Mouse (Mus musculus) kidney, postnatal 0 days (tissue): Measurements from ENCODE around the gene Zcchc18. TPM values are rescaled to one million over a fixed set of nuclear protein-coding genes. Genes with fewer than 3 reads are reported as not detected.
A peak's percentile ranks its signal among the peaks of the same experiment; 100 is the strongest.
"Not testable (repeated sequence)": the region's sequence is repeated elsewhere in the genome, so short reads cannot be mapped to it uniquely, and the experiment has no call there.

Experiments used
- ATAC-seq: fragments of 200-750 bp; cut with Nextera tagmentation; replicated peaks from 2 replicates; pipeline ENCODE4 v1.8.0; 2017; ENCODE audit warnings: low read depth, moderate number of reproducible peaks, moderate TSS enrichment, moderate library complexity; ENCODE audit not compliant: low FRiP score
- DNase-seq: peaks from one replicate; pipeline ENCODE4 v3.0.0-alpha.2; 2016; ENCODE audit warnings: low spot score
- H3K27ac ChIP-seq: fragments of 300-500 bp; sonication (generic); 2 replicates; pipeline ENCODE4 v1.5.1; 2014; ENCODE audit warnings: mild to moderate bottlenecking
- H3K27me3 ChIP-seq: fragments of 300-500 bp; sonication (generic); 2 replicates; pipeline ENCODE4 v1.6.1; 2014; ENCODE audit warnings: low read length, mixed read lengths; ENCODE audit not compliant: insufficient read depth
- H3K36me3 ChIP-seq: fragments of 300-500 bp; sonication (generic); 2 replicates; pipeline ENCODE4 v1.6.1; 2014; ENCODE audit warnings: low read length, mixed read lengths; ENCODE audit not compliant: insufficient read depth
- H3K4me1 ChIP-seq: fragments of 300-500 bp; sonication (generic); replicated peaks from 2 replicates; pipeline ENCODE4 v1.6.1; 2014; ENCODE audit warnings: antibody characterized with exemption, low read length, mixed read lengths; ENCODE audit not compliant: insufficient read depth
- H3K4me2 ChIP-seq: fragments of 300-500 bp; sonication (generic); 2 replicates; pipeline ENCODE4 v1.6.1; 2014; ENCODE audit warnings: mild to moderate bottlenecking, low read length, moderate library complexity, mixed read lengths
- H3K4me3 ChIP-seq: fragments of 300-500 bp; sonication (generic); replicated peaks from 2 replicates; pipeline ENCODE4 v1.5.1; 2014; ENCODE audit warnings: low read depth, low read length
- H3K9ac ChIP-seq: fragments of 300-500 bp; sonication (generic); 2 replicates; pipeline ENCODE4 v1.6.1; 2014; ENCODE audit warnings: low read depth, low read length
- H3K9me3 ChIP-seq: fragments of 300-500 bp; sonication (generic); replicated peaks from 2 replicates; pipeline ENCODE4 v1.6.1; 2016; ENCODE audit warnings: low read length, inconsistent platforms, mixed read lengths
- CTCF ChIP-seq: IDR thresholded peaks from 2 replicates; pipeline ENCODE4 v1.5.1; 2016; ENCODE audit warnings: antibody characterized with exemption, low read depth, mild to moderate bottlenecking, moderate library complexity
- WGBS: fragments of 180-500 bp; shearing (Covaris S2); extraction: QIAGEN DNeasy Blood & Tissue Kit; methylation state at CpG from one replicate; pipeline ENCODE4 v1.1.7; 2014; 5-methylcytosine and 5-hydroxymethylcytosine counted together
- polyA plus RNA-seq: library from polyadenylated mRNA; unstranded; fragments of >200 nt; fragmentation: Nextera tagmentation; extraction: Ambion mirVana; gene quantifications from 2 replicates; pipeline ENCODE4 v1.2.1, GENCODE M21; 2015

The Zcchc18 gene
- 20.5 and 22.0 TPM in 2 replicates for polyA plus RNA-seq

GRCm38 (mm10) chrX:136992978-136993547, at the start of gene Zcchc18:
TSS of gene Zcchc18 (plus strand) at chrX:136993155.
- DNase-seq, result peak; percentile 76
- 24% methylated on average over 26 of the region's 26 CpGs for WGBS
- ATAC-seq, result peak; percentile 90
- peak within 1 kb of the TSS; percentile 57 for H3K4me2 ChIP-seq
- TF ChIP-seq CTCF, result no peak
- no peaks in the 10 kb centered on the region for H3K27me3 ChIP-seq
- no peaks in the 10 kb centered on the region for H3K9me3 ChIP-seq
- H3K4me1 ChIP-seq, result no peaks in the 10 kb centered on the region
- peak within 1 kb of the TSS; percentile 32 for H3K4me3 ChIP-seq
- H3K9ac ChIP-seq, result peak within 1 kb of the TSS; percentile 27; the same call in 1 of the 2 replicates
- H3K36me3 ChIP-seq, result no peaks in the 10 kb centered on the region
- H3K27ac ChIP-seq, result no peak within 1 kb of the TSS

- H3K27ac ChIP-seq, H3K27me3 ChIP-seq, H3K36me3 ChIP-seq, H3K4me1 ChIP-seq, H3K9me3 ChIP-seq, H3K9ac ChIP-seq: not testable (repeated sequence)
- H3K4me3 ChIP-seq, result peak overlapping the region; percentile 24; the same call in 1 of the 2 replicates
- H3K4me2 ChIP-seq, result peak overlapping the region; percentile 37
- DNase-seq, result peak; percentile 42
- ATAC-seq, result peak; percentile 97
- 29% methylated on average over 13 of the region's 13 CpGs for WGBS
Measured at GRCm38 (mm10) chrX:136957583-136958279, 35.2 kb upstream of the Zcchc18 start.

GRCm38 (mm10) chrX:136958300-136958699, 34.7 kb upstream of the Zcchc18 start:
- not testable (repeated sequence) for H3K9ac ChIP-seq, H3K27ac ChIP-seq, H3K9me3 ChIP-seq, H3K4me1 ChIP-seq, DNase-seq, ATAC-seq, H3K36me3 ChIP-seq, H3K27me3 ChIP-seq
- H3K4me3 ChIP-seq, result 0 out of 2 replicates have a peak overlapping the region, but pooled peaks have one; percentile 24
- 65% methylated on average over 5 of the region's 5 CpGs for WGBS
- peak overlapping the region; percentile 37 for H3K4me2 ChIP-seq

- Histone ChIP-seq H3K9me3 (no peaks in the 10 kb centered on the region), H3K4me1 (no peaks in the 10 kb centered on the region), H3K9ac (no peak overlapping the region), H3K36me3 (no peaks in the 10 kb centered on the region), H3K4me2 (no peak overlapping the region), H3K4me3 (no peak overlapping the region), H3K27me3 (no peaks in the 10 kb centered on the region), H3K27ac (no peak overlapping the region)
- peak; percentile 22 for DNase-seq
- peak; percentile 64 for TF ChIP-seq CTCF
- WGBS, result 26% methylated on average over 2 of the region's 2 CpGs
- no peak; the same call in 1 of the 2 replicates for ATAC-seq
Measured at GRCm38 (mm10) chrX:136959688-136960087, 33.3 kb upstream of the Zcchc18 start.

GRCm38 (mm10) chrX:136975397-136975796, 17.6 kb upstream of the Zcchc18 start, which contains the start of gene Tmsb15b2:
TSS of gene Tmsb15b2 (minus strand) at chrX:136975497.
- WGBS, result 82% methylated on average over 6 of the region's 6 CpGs
- not testable (repeated sequence) for H3K27me3 ChIP-seq, H3K9me3 ChIP-seq, H3K36me3 ChIP-seq, H3K27ac ChIP-seq, ATAC-seq, H3K4me1 ChIP-seq, DNase-seq, H3K9ac ChIP-seq
- Histone ChIP-seq H3K4me3 (peak within 1 kb of the TSS; percentile 28), H3K4me2 (peak within 1 kb of the TSS; percentile 48)

- TF ChIP-seq CTCF, result no peak
- peak; percentile 100 for ATAC-seq
- Histone ChIP-seq H3K9me3 (no peaks in the 10 kb centered on the region), H3K27ac (no peak within 1 kb of the TSS), H3K4me1 (no peaks in the 10 kb centered on the region), H3K4me3 (peak within 1 kb of the TSS; percentile 28), H3K27me3 (no peaks in the 10 kb centered on the region), H3K36me3 (no peaks in the 10 kb centered on the region), H3K4me2 (peak within 1 kb of the TSS; percentile 48), H3K9ac (0 out of 2 replicates have a peak within 1 kb of the TSS, but pooled peaks have one; percentile 27)
- peak; percentile 79 for DNase-seq
- WGBS, result 43% methylated on average over 15 of the region's 15 CpGs
Measured at GRCm38 (mm10) chrX:136976424-136977084, 16.4 kb upstream of the Zcchc18 start, which contains the start of the genes Tmsb15l and Tmsb15b1. TSS of gene Tmsb15l (minus strand) at chrX:136976869. TSS of gene Tmsb15b1 (minus strand) at chrX:136976874.
